8 mouse cellular contexts compared by ENCODE assay signal in genomic region chr1:133921304-133921751, GRCm38 (mm10). TPM values are rescaled to one million over a fixed set of nuclear protein-coding genes. Genes with fewer than 3 reads are reported as not detected.
DNase-seq lines count a peak whose midpoint lies in the region; ATAC-seq and TF ChIP-seq lines count a peak whose summit lies in the region.

Gene Prelp, minus strand, starts transcription at chr1:133921414.

- no peak for TF ChIP-seq POLR2A in myocyte (IDR thresholded peaks at IDR 0.05; ENCODE audit: insufficient read length, low read depth)

- H3K79me2 ChIP-seq in myocyte (ENCODE audit: control insufficient read depth, insufficient read depth) = no peaks in the 10 kb centered on the region

- peaks cover 22% of the 10 kb centered on the region for H3K27me3 ChIP-seq in forebrain, embryonic 10.5 days (ENCODE audit: poor library complexity, severe bottlenecking)
- H3K27me3 ChIP-seq in limb, embryonic 11.5 days (ENCODE audit: control insufficient read depth, insufficient read depth, low read length) = no peaks in the 10 kb centered on the region
- no peaks in the 10 kb centered on the region for H3K27me3 ChIP-seq in myocyte (ENCODE audit: control insufficient read depth, insufficient read depth, insufficient read length)

- intact Hi-C loops in left cerebral cortex, postnatal 14 days (cut with DNase I) = no loop called here
- intact Hi-C loops in heart, postnatal 25 days (cut with DNase I) = no loop called here
- intact Hi-C loops in left cerebral cortex, postnatal 10 days (cut with DNase I) = no loop called here

- no peak within 1 kb of the TSS for H3ac ChIP-seq in myocyte (ENCODE audit: control insufficient read depth, insufficient read length)

- H3K9ac ChIP-seq in limb, embryonic 11.5 days (ENCODE audit: low read length) = peak within 1 kb of the TSS; percentile 17; the same call in 1 of the 2 replicates

- peak within 1 kb of the TSS; percentile 4; the same call in 1 of the 2 replicates for H3K4me3 ChIP-seq in forebrain, embryonic 10.5 days
- H3K4me3 ChIP-seq in limb, embryonic 11.5 days (ENCODE audit: low read depth, low read length) = no peak within 1 kb of the TSS
- H3K4me3 ChIP-seq in myocyte = no peak within 1 kb of the TSS

- ATAC-seq in limb, embryonic 11.5 days (ENCODE audit: insufficient number of reproducible peaks, low FRiP score, low TSS enrichment, low read depth) = no peak; the same call in 1 of the 2 replicates
- ATAC-seq in CD4-positive, CD25-positive, alpha-beta regulatory T cell, adult 4 months = no peak

- 0 out of 2 replicates have a peak, but pooled peaks cover 6% of the 10 kb centered on the region for H3K9me3 ChIP-seq in forebrain, embryonic 10.5 days
- H3K9me3 ChIP-seq in limb, embryonic 11.5 days (ENCODE audit: control insufficient read depth, low read length) = no peaks in the 10 kb centered on the region

- H3K4me2 ChIP-seq in limb, embryonic 11.5 days (ENCODE audit: low read depth, severe bottlenecking) = no peak within 1 kb of the TSS
- H3K4me2 ChIP-seq in myocyte (ENCODE audit: low read depth) = peak within 1 kb of the TSS; percentile 15

- 22% methylated on average over 8 of the region's 8 CpGs for WGBS in forebrain, embryonic 10.5 days
- 20% methylated on average over 8 of the region's 8 CpGs for WGBS in limb, embryonic 11.5 days

- peaks cover 63% of the 10 kb centered on the region for H3K4me1 ChIP-seq in forebrain, embryonic 10.5 days
- H3K4me1 ChIP-seq in limb, embryonic 11.5 days (ENCODE audit: control insufficient read depth, insufficient read depth, low read length) = 0 out of 2 replicates have a peak, but pooled peaks cover 10% of the 10 kb centered on the region

- no peak for DNase-seq in left cerebral cortex, adult 18-20 months (ENCODE audit: low spot score in 2 of 2)
- no peak for DNase-seq in left cerebral cortex, postnatal 14 days (ENCODE audit: low spot score in 2 of 2)
- DNase-seq in forebrain, embryonic 10.5 days (ENCODE audit: extremely low spot score, low spot score) = no peak
- DNase-seq in heart, postnatal 25 days (ENCODE audit: low spot score) = peak; percentile 68
- DNase-seq in limb, embryonic 11.5 days (ENCODE audit: low spot score) = no peak
- DNase-seq in left cerebral cortex, postnatal 10 days (ENCODE audit: extremely low spot score in 1 of 2, low spot score in 2 of 2) = no peak

- H3K27ac ChIP-seq in forebrain, embryonic 10.5 days = peak within 1 kb of the TSS; percentile 31
- H3K27ac ChIP-seq in limb, embryonic 11.5 days (replicated peaks; ENCODE audit: low read depth, low read length) = peak within 1 kb of the TSS; percentile 36; the same call in 1 of the 2 replicates

- H3K36me3 ChIP-seq in forebrain, embryonic 10.5 days (replicated peaks) = no peaks in the 10 kb centered on the region
- no peaks in the 10 kb centered on the region for H3K36me3 ChIP-seq in limb, embryonic 11.5 days (ENCODE audit: control insufficient read depth, insufficient read depth, low read length)
- no peaks in the 10 kb centered on the region for H3K36me3 ChIP-seq in myocyte (ENCODE audit: control insufficient read depth, insufficient read depth)

TF ChIP-seq in myocyte, 11 proteins besides CTCF, POLR2A, EP300 and RAD21:
- TF ChIP-seq POLR2AphosphoS2 (IDR thresholded peaks at IDR 0.05; ENCODE audit: insufficient read length, low read depth) (no peak), E2F4 (IDR thresholded peaks at IDR 0.05; ENCODE audit: insufficient read depth) (no peak), TCF12 (IDR thresholded peaks at IDR 0.05; ENCODE audit: insufficient read depth, poor library complexity, severe bottlenecking) (no peak), MYOG (IDR thresholded peaks at IDR 0.05; ENCODE audit: control insufficient read depth in 1 of 3, insufficient read depth in 1 of 3, insufficient read length in 2 of 3, low read depth in 2 of 3) (no peak)

RNA-seq across cellular contexts. Expression of gene Prelp, which starts in this region (rescaled TPM):
- total RNA-seq in left cerebral cortex, adult 18-20 months (2021) = 10 to 100 TPM; 12.1 to 13.1 TPM
- 1 to 10 TPM; 4.2 to 5.7 TPM for total RNA-seq in left cerebral cortex, postnatal 14 days (2021)
- polyA plus RNA-seq in forebrain, embryonic 10.5 days (2016; fragmentation: Nextera tagmentation; extraction: Ambion mirVana) = 0.36 and 0.90 TPM in 2 replicates
- total RNA-seq in heart, postnatal 25 days (2021) = 10 to 100 TPM; 30.4 to 36.3 TPM
- 1.5 TPM in 2 replicates for polyA plus RNA-seq in limb, embryonic 11.5 days (2014; fragmentation: Nextera tagmentation; extraction: Ambion mirVana)
- polyA plus RNA-seq in myocyte (2012; fragmentation: generic; extraction: Trizol) = 2.3 TPM
- total RNA-seq in left cerebral cortex, postnatal 10 days (2021) = 1 to 10 TPM; 2.4 to 2.9 TPM
- polyA plus RNA-seq in CD4-positive, CD25-positive, alpha-beta regulatory T cell, adult 4 months (2017; shearing (Covaris generic)) = not detected
